In the genomic region with DNA sequence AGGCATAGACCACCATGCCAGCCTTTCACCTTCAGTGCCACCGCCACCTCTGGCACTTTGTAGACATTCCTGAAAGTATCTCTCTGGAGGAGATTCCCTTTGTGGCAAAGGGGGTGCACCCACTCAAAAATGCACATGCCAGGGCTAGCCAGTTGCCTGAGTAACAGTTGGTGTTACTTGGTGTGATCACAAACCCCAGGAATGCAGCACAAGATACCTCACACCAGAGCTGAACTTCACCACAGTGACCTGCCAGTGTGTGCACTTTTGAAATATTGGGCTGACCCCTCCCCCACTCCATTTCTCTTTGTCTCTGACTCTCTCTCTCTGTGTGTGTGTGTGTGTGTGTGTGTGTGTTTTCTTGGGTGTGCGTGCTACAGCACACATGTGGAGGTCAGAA, we compare ENCODE assay signal across 15 mouse cellular contexts. TPM values are rescaled to one million over a fixed set of nuclear protein-coding genes. Genes with fewer than 3 reads are reported as not detected.
A peak's percentile ranks its signal among the peaks of the same experiment; 100 is the strongest.
DNase-seq lines count a peak whose midpoint lies in the region; ATAC-seq and TF ChIP-seq lines count a peak whose summit lies in the region.
"Had no signal": no experiment of that assay in that cellular context is flagged by ENCODE, and none has a peak within 500 bp of the region (broad histone marks: within the 10 kb centered on the region; RNA-seq: fewer than 3 reads in every experiment).

No protein-coding gene starts in this region.

- H3K4me2 ChIP-seq in heart, postnatal 0 days (ENCODE audit: low read depth, low read length), result no peak overlapping the region
- no peak overlapping the region for H3K4me2 ChIP-seq in lung, embryonic 15.5 days
- no peak overlapping the region for H3K4me2 ChIP-seq in stomach, postnatal 0 days (replicated peaks; ENCODE audit: low read depth)
- H3K4me2 ChIP-seq: hindbrain, embryonic 15.5 days; neural tube, embryonic 15.5 days had no signal

- H3K4me3 ChIP-seq in heart, postnatal 0 days (ENCODE audit: low read depth, low read length), result no peak overlapping the region
- no peak overlapping the region for H3K4me3 ChIP-seq in lung, embryonic 15.5 days
- no peak overlapping the region for H3K4me3 ChIP-seq in embryonic facial prominence, embryonic 10.5 days
- H3K4me3 ChIP-seq in stomach, postnatal 0 days (ENCODE audit: low read depth, low read length), result no peak overlapping the region
- H3K4me3 ChIP-seq: hindbrain, embryonic 15.5 days; neural tube, embryonic 15.5 days had no signal

- no peak overlapping the region for H3K9ac ChIP-seq in heart, postnatal 0 days (replicated peaks; ENCODE audit: low read depth, low read length)
- H3K9ac ChIP-seq in lung, embryonic 15.5 days, result no peak overlapping the region
- no peak overlapping the region for H3K9ac ChIP-seq in stomach, postnatal 0 days (ENCODE audit: low read length)
- H3K9ac ChIP-seq: hindbrain, embryonic 15.5 days; liver, embryonic 14.5 days; neural tube, embryonic 15.5 days had no signal

- H3K27ac ChIP-seq in heart, postnatal 0 days (ENCODE audit: low read depth), result peak overlapping the region; percentile 89
- 0 out of 2 replicates have a peak overlapping the region, but pooled peaks have one; percentile 15 for H3K27ac ChIP-seq in lung, embryonic 15.5 days
- H3K27ac ChIP-seq in embryonic facial prominence, embryonic 10.5 days (replicated peaks), result peak overlapping the region; percentile 48
- H3K27ac ChIP-seq in stomach, postnatal 0 days (replicated peaks), result peak overlapping the region; percentile 24; the same call in 1 of the 2 replicates
- H3K27ac ChIP-seq: liver, embryonic 14.5 days; neural tube, embryonic 15.5 days had no signal

- no peak for TF ChIP-seq CTCF in heart, postnatal 0 days (IDR thresholded peaks at IDR 0.05; ENCODE audit: low read depth)
- no peak for TF ChIP-seq CTCF in stomach, postnatal 0 days (IDR thresholded peaks at IDR 0.05; ENCODE audit: low read depth)

- peaks cover 50% of the 10 kb centered on the region for H3K4me1 ChIP-seq in heart, postnatal 0 days (ENCODE audit: control insufficient read depth, insufficient read depth)
- H3K4me1 ChIP-seq in lung, embryonic 15.5 days, result peaks cover 64% of the 10 kb centered on the region
- peaks cover 58% of the 10 kb centered on the region for H3K4me1 ChIP-seq in embryonic facial prominence, embryonic 10.5 days
- H3K4me1 ChIP-seq in stomach, postnatal 0 days (replicated peaks; ENCODE audit: control insufficient read depth, insufficient read depth), result peaks cover 24% of the 10 kb centered on the region

- WGBS in heart, postnatal 0 days, result 83% methylated on average over 2 of the region's 2 CpGs
- WGBS in lung, embryonic 15.5 days, result 88% methylated on average over 2 of the region's 2 CpGs
- 97% methylated on average over 2 of the region's 2 CpGs for WGBS in embryonic facial prominence, embryonic 10.5 days
- 89% methylated on average over 2 of the region's 2 CpGs for WGBS in stomach, postnatal 0 days

- H3K27me3 ChIP-seq in heart, postnatal 0 days (ENCODE audit: control insufficient read depth, insufficient read depth, low read length), result no peaks in the 10 kb centered on the region
- H3K27me3 ChIP-seq in lung, embryonic 15.5 days, result no peaks in the 10 kb centered on the region
- H3K27me3 ChIP-seq in embryonic facial prominence, embryonic 10.5 days (replicated peaks; ENCODE audit: low read depth, poor library complexity, severe bottlenecking), result no peaks in the 10 kb centered on the region
- H3K27me3 ChIP-seq in stomach, postnatal 0 days (ENCODE audit: control insufficient read depth, insufficient read depth, low read length), result no peaks in the 10 kb centered on the region
- H3K27me3 ChIP-seq: CH12.LX; hindbrain, embryonic 15.5 days; neural tube, embryonic 15.5 days had no signal

- H3K9me3 ChIP-seq in heart, postnatal 0 days (replicated peaks; ENCODE audit: control insufficient read depth, low read length), result no peaks in the 10 kb centered on the region
- no peaks in the 10 kb centered on the region for H3K9me3 ChIP-seq in lung, embryonic 15.5 days
- H3K9me3 ChIP-seq in embryonic facial prominence, embryonic 10.5 days, result no peaks in the 10 kb centered on the region
- H3K9me3 ChIP-seq in stomach, postnatal 0 days (ENCODE audit: control insufficient read depth, low read length), result no peaks in the 10 kb centered on the region
- H3K9me3 ChIP-seq: hindbrain, embryonic 15.5 days; neural tube, embryonic 15.5 days had no signal

- no peaks in the 10 kb centered on the region for H3K36me3 ChIP-seq in heart, postnatal 0 days (replicated peaks; ENCODE audit: control insufficient read depth, insufficient read depth, low read length)
- peaks cover 3% of the 10 kb centered on the region; the same call in 1 of the 2 replicates for H3K36me3 ChIP-seq in lung, embryonic 15.5 days
- peaks cover 43% of the 10 kb centered on the region for H3K36me3 ChIP-seq in embryonic facial prominence, embryonic 10.5 days (replicated peaks)
- no peaks in the 10 kb centered on the region for H3K36me3 ChIP-seq in stomach, postnatal 0 days (ENCODE audit: control insufficient read depth, insufficient read depth, low read length)
- H3K36me3 ChIP-seq: hindbrain, embryonic 15.5 days; neural tube, embryonic 15.5 days had no signal

- no peak for DNase-seq in heart, postnatal 0 days (ENCODE audit: low spot score)
- DNase-seq in heart, adult 8-10 months (ENCODE audit: low spot score), result no peak
- no peak for DNase-seq in lung, postnatal 10 days
- DNase-seq in embryonic facial prominence, embryonic 10.5 days (ENCODE audit: low spot score), result no peak
- no peak for DNase-seq in stomach, postnatal 0 days (ENCODE audit: low spot score)
- DNase-seq in cerebellum, adult 18-20 months, result no peak
- DNase-seq: adrenal gland, adult 2 months; cerebellum, adult 9-11 months; layer of hippocampus, adult 9-11 months; retina, postnatal 1 day had no signal

- no peak for TF ChIP-seq EP300 in heart, postnatal 0 days (IDR thresholded peaks at IDR 0.05; ENCODE audit: low read depth)
- no peak for TF ChIP-seq EP300 in stomach, postnatal 0 days (optimal IDR thresholded peaks at IDR 0.05)

- ATAC-seq in heart, postnatal 0 days (ENCODE audit: insufficient read depth, low read depth), result no peak
- ATAC-seq in lung, embryonic 15.5 days (ENCODE audit: borderline replicate concordance, extremely low read depth, low FRiP score, low TSS enrichment), result no peak
- ATAC-seq in stomach, postnatal 0 days (ENCODE audit: low FRiP score, low TSS enrichment), result no peak

RNA-seq across cellular contexts. Expression of gene Foxk1, which starts 25.2 kb away (rescaled TPM):
- total RNA-seq in heart, postnatal 0 days (2014; rRNA removed; ENCODE audit: low replicate concordance), result 9.5 and 9.7 TPM in 2 replicates
- 1.8 and 3.5 TPM in 2 replicates for polyA plus RNA-seq in heart, postnatal 0 days (2015; fragmentation: Nextera tagmentation; extraction: Ambion mirVana)
- total RNA-seq in heart, adult 8-10 months (2022), result 10 to 100 TPM; 11.8 to 16.0 (median 14.2) TPM
- polyA plus RNA-seq in lung, embryonic 15.5 days (2015; fragmentation: Nextera tagmentation; extraction: Ambion mirVana), result 4.0 and 5.7 TPM in 2 replicates
- 4.8 and 5.1 TPM in 2 replicates for polyA plus RNA-seq in embryonic facial prominence, embryonic 10.5 days (2016; fragmentation: Nextera tagmentation; extraction: Ambion mirVana)
- polyA plus RNA-seq in stomach, postnatal 0 days (2015; fragmentation: Nextera tagmentation; extraction: Ambion mirVana), result 3.5 and 3.8 TPM in 2 replicates

RNA-seq across cellular contexts. Expression of gene Ap5z1, which starts 37.3 kb away (rescaled TPM):
- 8.2 and 14.1 TPM in 2 replicates for total RNA-seq in heart, postnatal 0 days (2014; rRNA removed; ENCODE audit: low replicate concordance)
- 3.9 and 5.7 TPM in 2 replicates for polyA plus RNA-seq in heart, postnatal 0 days (2015; fragmentation: Nextera tagmentation; extraction: Ambion mirVana)
- total RNA-seq in heart, adult 8-10 months (2022), result 1 to 10 TPM; 4.5 to 8.3 (median 7.1) TPM
- polyA plus RNA-seq in lung, embryonic 15.5 days (2015; fragmentation: Nextera tagmentation; extraction: Ambion mirVana), result 7.8 and 8.8 TPM in 2 replicates
- 14.1 and 14.8 TPM in 2 replicates for polyA plus RNA-seq in embryonic facial prominence, embryonic 10.5 days (2016; fragmentation: Nextera tagmentation; extraction: Ambion mirVana)
- 4.2 and 5.0 TPM in 2 replicates for polyA plus RNA-seq in stomach, postnatal 0 days (2015; fragmentation: Nextera tagmentation; extraction: Ambion mirVana)

Comparison
In these comparisons a context has a peak if more than half of its experiments do, and no peak if none do; other contexts are left out.
1. H3K27ac ChIP-seq: peak in every context shown above with its lines; median percentile 89 in heart, postnatal 0 days; 48 in embryonic facial prominence, embryonic 10.5 days; 24 in stomach, postnatal 0 days; 15 in lung, embryonic 15.5 days.